ENCODE assay signal across 10 mouse cellular contexts in genomic region chr7:45644872-45645590, GRCm38 (mm10). TPM values are rescaled to one million over a fixed set of nuclear protein-coding genes. Genes with fewer than 3 reads are reported as not detected.
A peak's percentile ranks its signal among the peaks of the same experiment; 100 is the strongest.
DNase-seq lines count a peak whose midpoint lies in the region; ATAC-seq and TF ChIP-seq lines count a peak whose summit lies in the region.
"Had no signal": no experiment of that assay in that cellular context is flagged by ENCODE, and none has a peak within 500 bp of the region (broad histone marks: within the 10 kb centered on the region; RNA-seq: fewer than 3 reads in every experiment).

No protein-coding gene starts in this region.

- peaks cover 13% of the 10 kb centered on the region for H3K4me1 ChIP-seq in forebrain, embryonic 11.5 days (replicated peaks; ENCODE audit: control insufficient read depth, insufficient read depth, low read length)
- H3K4me1 ChIP-seq in neural tube, embryonic 12.5 days, result peaks cover 20% of the 10 kb centered on the region

- H3K4me2 ChIP-seq in forebrain, embryonic 11.5 days (ENCODE audit: low read depth, low read length, severe bottlenecking), result peak overlapping the region; percentile 90; the same call in 1 of the 2 replicates
- peak overlapping the region; percentile 72 for H3K4me2 ChIP-seq in neural tube, embryonic 12.5 days (replicated peaks)

- 63% methylated on average over 6 of the region's 6 CpGs for WGBS in forebrain, embryonic 11.5 days
- WGBS in neural tube, embryonic 12.5 days, result 63% methylated on average over 6 of the region's 6 CpGs

- no peaks in the 10 kb centered on the region for H3K36me3 ChIP-seq in forebrain, embryonic 11.5 days (ENCODE audit: control insufficient read depth, insufficient read depth, low read length)
- no peaks in the 10 kb centered on the region for H3K36me3 ChIP-seq in neural tube, embryonic 12.5 days

- no peaks in the 10 kb centered on the region for H3K9me3 ChIP-seq in forebrain, embryonic 11.5 days (ENCODE audit: control insufficient read depth, low read length)
- no peaks in the 10 kb centered on the region for H3K9me3 ChIP-seq in neural tube, embryonic 12.5 days

- H3K9ac ChIP-seq in forebrain, embryonic 11.5 days (ENCODE audit: low read length), result peak overlapping the region; percentile 57; the same call in 1 of the 2 replicates
- peak overlapping the region; percentile 48; the same call in 1 of the 2 replicates for H3K9ac ChIP-seq in neural tube, embryonic 12.5 days

- H3K27me3 ChIP-seq in forebrain, embryonic 11.5 days (ENCODE audit: control insufficient read depth, insufficient read depth, low read length), result no peaks in the 10 kb centered on the region
- H3K27me3 ChIP-seq in neural tube, embryonic 12.5 days (replicated peaks), result no peaks in the 10 kb centered on the region

- no peak for DNase-seq in layer of hippocampus, adult 2 months (ENCODE audit: low spot score in 2 of 2)
- DNase-seq in layer of hippocampus, adult 9-10 months (ENCODE audit: low spot score), result no peak
- no peak for DNase-seq in forebrain, embryonic 11.5 days (ENCODE audit: low spot score)
- DNase-seq in induced T-regulatory cell, adult 2 months (ENCODE audit: low read depth), result peak; percentile 82
- no peak for DNase-seq in spleen, adult 18-20 months
- DNase-seq in spleen, adult 12 weeks (ENCODE audit: low spot score), result no peak
- no peak for DNase-seq in embryo, embryonic 10.5 days (ENCODE audit: low spot score)

- no peak for ATAC-seq in forebrain, embryonic 11.5 days (replicated peaks; ENCODE audit: low FRiP score)
- ATAC-seq in neural tube, embryonic 12.5 days (ENCODE audit: low FRiP score, low read depth), result no peak

- peak overlapping the region; percentile 63 for H3K27ac ChIP-seq in layer of hippocampus, adult 2 months
- H3K27ac ChIP-seq in forebrain, embryonic 11.5 days (ENCODE audit: low read depth, low read length), result no peak overlapping the region
- peak overlapping the region; percentile 68; the same call in 1 of the 2 replicates for H3K27ac ChIP-seq in neural tube, embryonic 12.5 days

- no peak for TF ChIP-seq CTCF in layer of hippocampus, adult 2 months (conservative IDR thresholded peaks at IDR 0.05)

- peak overlapping the region; percentile 51 for H3K4me3 ChIP-seq in layer of hippocampus, adult 2 months
- H3K4me3 ChIP-seq in forebrain, embryonic 11.5 days (ENCODE audit: low read depth, low read length), result peak overlapping the region; percentile 44; the same call in 1 of the 2 replicates
- peak overlapping the region; percentile 28 for H3K4me3 ChIP-seq in neural tube, embryonic 12.5 days
- H3K4me3 ChIP-seq: myocyte had no signal

RNA-seq across cellular contexts. Expression of gene Mamstr, which starts 5.3 kb away (rescaled TPM):
- 1 to 10 TPM; 1.2 to 4.8 TPM for total RNA-seq in layer of hippocampus, adult 2 months (2021)
- polyA plus RNA-seq in forebrain, embryonic 11.5 days (2014; fragmentation: Nextera tagmentation; extraction: Ambion mirVana), result 1.7 and 3.3 TPM in 2 replicates
- 3.5 and 4.9 TPM in 2 replicates for polyA plus RNA-seq in neural tube, embryonic 12.5 days (2016; fragmentation: Nextera tagmentation; extraction: Ambion mirVana)

RNA-seq across cellular contexts. Expression of gene Rasip1, which starts 17.7 kb away (rescaled TPM):
- 1 to 10 TPM; 6.1 to 7.4 TPM for total RNA-seq in layer of hippocampus, adult 2 months (2021)
- polyA plus RNA-seq in forebrain, embryonic 11.5 days (2014; fragmentation: Nextera tagmentation; extraction: Ambion mirVana), result 6.5 and 7.3 TPM in 2 replicates
- 16.5 and 16.8 TPM in 2 replicates for polyA plus RNA-seq in neural tube, embryonic 12.5 days (2016; fragmentation: Nextera tagmentation; extraction: Ambion mirVana)

RNA-seq across cellular contexts. Expression of gene Fut2, which starts 21.2 kb away (rescaled TPM):
- total RNA-seq in layer of hippocampus, adult 2 months (2021), result under 1 TPM; 0.13 to 0.25 TPM
- 0.15 TPM in 1 of 2 replicates, not detected in the other for polyA plus RNA-seq in forebrain, embryonic 11.5 days (2014; fragmentation: Nextera tagmentation; extraction: Ambion mirVana)
- 0.17 and 0.20 TPM in 2 replicates for polyA plus RNA-seq in neural tube, embryonic 12.5 days (2016; fragmentation: Nextera tagmentation; extraction: Ambion mirVana)

RNA-seq across cellular contexts. Expression of gene Izumo1, which starts 23.4 kb away (rescaled TPM):
- total RNA-seq in layer of hippocampus, adult 2 months (2021), result not detected
- polyA plus RNA-seq in forebrain, embryonic 11.5 days (2014; fragmentation: Nextera tagmentation; extraction: Ambion mirVana), result not detected in 2 replicates
- polyA plus RNA-seq in neural tube, embryonic 12.5 days (2016; fragmentation: Nextera tagmentation; extraction: Ambion mirVana), result 0.23 TPM in 1 of 2 replicates, not detected in the other
- polyA plus RNA-seq: myocyte had no signal

RNA-seq across cellular contexts. Expression of gene Fut1, which starts 27.9 kb away (rescaled TPM):
- not detected for total RNA-seq in layer of hippocampus, adult 2 months (2021)
- polyA plus RNA-seq in forebrain, embryonic 11.5 days (2014; fragmentation: Nextera tagmentation; extraction: Ambion mirVana), result not detected in 2 replicates
- not detected in 2 replicates for polyA plus RNA-seq in neural tube, embryonic 12.5 days (2016; fragmentation: Nextera tagmentation; extraction: Ambion mirVana)
- total RNA-seq: liver, adult 2 months had no signal
